Mouse (Mus musculus): ENCODE data around the gene Camta2. TPM values are rescaled to one million over a fixed set of nuclear protein-coding genes. Genes with fewer than 3 reads are reported as not detected.
A peak's percentile ranks its signal among the peaks of the same experiment; 100 is the strongest.

Camta2 gene
- polyA plus RNA-seq, 1 experiment from 2014 or later = 14.2 TPM

DNA sequence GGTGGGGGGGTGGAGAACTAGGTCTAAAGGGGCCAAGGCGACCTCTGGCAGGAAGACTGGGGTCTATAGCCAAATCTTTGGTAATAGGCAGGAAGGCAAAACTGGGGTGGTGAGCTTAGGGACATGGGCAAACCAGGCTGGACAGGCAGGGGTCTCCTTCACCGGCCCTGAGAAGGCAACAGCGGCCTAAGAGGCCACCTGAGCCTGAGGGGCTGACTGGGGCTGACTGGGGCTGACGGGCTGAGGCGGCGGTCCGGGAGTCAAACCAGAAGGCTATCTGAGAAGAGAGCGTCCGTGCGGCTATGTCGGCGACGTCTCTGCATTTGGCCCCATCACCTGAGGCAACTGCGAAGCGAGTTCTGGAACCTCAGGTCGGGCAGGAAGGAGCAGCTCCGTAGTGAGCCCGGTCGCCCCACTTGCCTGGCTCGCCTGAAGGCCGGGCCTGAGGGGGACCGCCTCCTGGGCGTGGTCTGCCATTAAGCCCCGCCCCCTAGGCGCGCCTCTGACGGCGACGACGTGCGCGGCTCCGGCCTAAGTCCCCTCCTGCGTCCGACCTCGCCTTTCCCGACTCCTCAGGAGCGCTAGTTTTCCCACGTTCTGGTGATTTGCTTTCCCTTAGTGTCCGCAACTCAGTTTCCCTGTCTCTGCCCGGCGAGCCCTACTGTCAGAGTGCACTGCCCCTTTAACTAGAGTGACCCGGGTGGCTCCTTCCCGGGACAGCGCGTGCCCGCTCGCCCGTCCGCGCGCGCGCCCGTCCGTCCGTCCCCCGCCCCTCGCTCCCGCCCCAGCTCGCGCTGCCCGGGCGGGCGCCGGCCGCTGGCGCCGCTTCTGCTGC, 12.0 kb upstream of the Camta2 start, which contains the start of the genes Inca1 and Kif1c:
TSS of gene Inca1 (minus strand) at position 434 of the 835 bp plus-strand sequence.
TSS of gene Kif1c (plus strand) at position 827 of the 835 bp plus-strand sequence.
- ATAC-seq (ENCODE audit: insufficient read depth, low FRiP score) = peak; percentile 96
- H3K4me1 ChIP-seq (ENCODE audit: control insufficient read depth, insufficient read depth, low read length) = peaks cover 22% of the 10 kb centered on the region

DNA sequence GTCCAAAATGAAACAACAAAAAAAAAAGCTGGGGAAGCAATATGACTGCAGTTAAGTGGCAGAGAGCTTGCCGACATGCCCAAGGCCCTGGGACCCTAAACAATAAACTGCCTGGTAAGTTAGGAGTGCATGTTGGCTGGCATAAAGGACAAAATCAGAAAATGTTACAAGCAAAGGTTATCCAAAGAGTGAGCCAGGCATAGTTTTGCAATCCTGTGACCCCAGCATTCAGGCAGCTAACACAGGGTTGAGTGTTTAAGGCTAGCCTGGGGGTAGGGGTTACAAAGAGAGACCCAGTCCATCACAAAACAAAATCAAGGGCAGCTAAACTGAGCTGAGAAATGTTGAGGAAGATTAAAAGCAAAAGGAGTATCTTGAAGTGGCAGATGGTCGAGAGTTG, 11.1 kb upstream of the Camta2 start:
- no peaks in the 10 kb centered on the region for H3K36me3 ChIP-seq (ENCODE audit: control insufficient read depth, insufficient read depth, low read length)
- no peak overlapping the region for H3K9ac ChIP-seq (ENCODE audit: low read length)
- no peak for ATAC-seq (ENCODE audit: insufficient read depth, low FRiP score)
- H3K27ac ChIP-seq (ENCODE audit: low read length) = no peak overlapping the region
- H3K27me3 ChIP-seq (ENCODE audit: control insufficient read depth, insufficient read depth, low read length) = no peaks in the 10 kb centered on the region
- no peak overlapping the region for H3K4me3 ChIP-seq (replicated peaks; ENCODE audit: low read length)
- 86% methylated on average over 2 of the region's 2 CpGs for WGBS
- no peaks in the 10 kb centered on the region for H3K9me3 ChIP-seq (replicated peaks; ENCODE audit: control insufficient read depth, low read length)
- peaks cover 22% of the 10 kb centered on the region for H3K4me1 ChIP-seq (ENCODE audit: control insufficient read depth, insufficient read depth, low read length)
- H3K4me2 ChIP-seq (ENCODE audit: low read depth, low read length) = no peak overlapping the region

More for the DNA sequence above, 12.0 kb upstream of the Camta2 start, which contains the start of the genes Inca1 and Kif1c:
- Histone ChIP-seq H3K27ac (ENCODE audit: low read length) (peak within 1 kb of the TSS; percentile 98), H3K36me3 (ENCODE audit: control insufficient read depth, insufficient read depth, low read length) (no peaks in the 10 kb centered on the region), H3K27me3 (ENCODE audit: control insufficient read depth, insufficient read depth, low read length) (no peaks in the 10 kb centered on the region), H3K4me2 (ENCODE audit: low read depth, low read length) (peak within 1 kb of the TSS; percentile 66), H3K9me3 (replicated peaks; ENCODE audit: control insufficient read depth, low read length) (no peaks in the 10 kb centered on the region), H3K4me3 (replicated peaks; ENCODE audit: low read length) (peak within 1 kb of the TSS; percentile 95), H3K9ac (ENCODE audit: low read length) (peak within 1 kb of the TSS; percentile 95)
- WGBS = 1% methylated on average over 65 of the region's 69 CpGs

DNA sequence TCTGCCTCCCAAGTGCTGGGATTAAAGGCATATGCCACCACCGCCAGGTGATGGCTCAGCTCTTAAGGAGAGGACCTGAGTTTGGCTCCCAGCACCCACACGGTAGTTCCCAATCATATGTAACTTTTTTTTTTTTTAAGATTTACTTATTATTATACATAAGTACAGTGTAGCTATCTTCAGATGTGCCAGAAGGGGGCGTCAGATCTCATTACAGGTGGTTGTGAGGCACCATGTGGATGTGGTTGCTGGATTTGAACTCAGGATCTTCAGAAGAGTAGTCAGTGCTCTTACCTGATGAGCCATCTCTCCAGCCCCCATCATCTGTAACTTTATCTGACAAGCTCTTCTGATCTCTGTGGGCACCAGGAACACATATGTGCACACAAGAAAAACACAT, 9.5 kb upstream of the Camta2 start:
- H3K36me3 ChIP-seq (ENCODE audit: control insufficient read depth, insufficient read depth, low read length) = no peaks in the 10 kb centered on the region
- no peak overlapping the region for H3K4me2 ChIP-seq (ENCODE audit: low read depth, low read length)
- no peaks in the 10 kb centered on the region for H3K9me3 ChIP-seq (replicated peaks; ENCODE audit: control insufficient read depth, low read length)
- no peak overlapping the region for H3K9ac ChIP-seq (ENCODE audit: low read length)
- no peak overlapping the region for H3K4me3 ChIP-seq (replicated peaks; ENCODE audit: low read length)
- ATAC-seq (ENCODE audit: insufficient read depth, low FRiP score) = no peak
- 74% methylated on average over 3 of the region's 3 CpGs for WGBS
- H3K27me3 ChIP-seq (ENCODE audit: control insufficient read depth, insufficient read depth, low read length) = no peaks in the 10 kb centered on the region
- H3K4me1 ChIP-seq (ENCODE audit: control insufficient read depth, insufficient read depth, low read length) = peaks cover 17% of the 10 kb centered on the region
- H3K27ac ChIP-seq (ENCODE audit: low read length) = no peak overlapping the region

DNA sequence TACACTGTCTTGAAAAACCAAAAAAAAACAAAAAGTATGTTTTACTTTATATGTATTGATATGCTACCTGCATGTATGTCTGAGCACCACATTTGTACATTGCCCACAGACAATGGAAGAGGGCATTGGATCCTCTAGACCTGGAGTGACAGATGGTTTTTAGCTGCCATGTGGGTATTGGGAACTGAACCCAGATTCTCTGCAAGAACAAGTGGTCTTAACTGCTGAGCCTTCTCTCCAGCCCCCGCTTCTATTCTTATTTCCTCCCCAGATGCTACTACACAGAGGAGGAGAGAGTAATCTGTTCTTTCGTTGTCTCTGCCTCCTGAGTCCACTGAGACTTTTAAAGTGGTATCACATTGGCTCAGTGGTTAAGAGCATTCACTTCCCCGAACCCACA, 5.6 kb upstream of the Camta2 start:
- H3K27me3 ChIP-seq (ENCODE audit: control insufficient read depth, insufficient read depth, low read length) = no peaks in the 10 kb centered on the region
- peaks cover 6% of the 10 kb centered on the region; the same call in 1 of the 2 replicates for H3K4me1 ChIP-seq (ENCODE audit: control insufficient read depth, insufficient read depth, low read length)
- no peak overlapping the region for H3K4me2 ChIP-seq (ENCODE audit: low read depth, low read length)
- no peak overlapping the region for H3K9ac ChIP-seq (ENCODE audit: low read length)
- H3K36me3 ChIP-seq (ENCODE audit: control insufficient read depth, insufficient read depth, low read length) = no peaks in the 10 kb centered on the region
- ATAC-seq (ENCODE audit: insufficient read depth, low FRiP score) = no peak
- H3K27ac ChIP-seq (ENCODE audit: low read length) = no peak overlapping the region
- no peak overlapping the region for H3K4me3 ChIP-seq (replicated peaks; ENCODE audit: low read length)
- no peaks in the 10 kb centered on the region for H3K9me3 ChIP-seq (replicated peaks; ENCODE audit: control insufficient read depth, low read length)
- WGBS = 62% methylated on average over 3 of the region's 3 CpGs

DNA sequence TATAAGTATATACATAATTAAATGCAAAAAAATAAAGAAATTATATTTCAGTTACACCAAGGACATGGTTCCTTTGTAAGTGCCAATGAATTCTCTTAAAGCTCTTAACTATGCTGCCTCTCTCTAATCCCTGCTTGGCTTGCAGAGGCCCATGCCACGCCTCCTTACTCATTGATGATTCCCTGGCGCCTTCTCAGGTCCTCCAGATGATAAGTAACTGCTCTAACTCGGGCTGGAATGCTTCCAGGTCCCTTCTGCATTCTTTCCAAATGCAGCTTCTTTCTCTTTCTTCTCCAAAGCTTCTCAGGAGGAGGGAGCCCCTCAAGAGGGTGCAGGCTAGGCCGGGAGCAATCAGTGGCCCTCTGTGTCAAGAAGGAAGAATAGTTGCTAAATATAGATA, 1.7 kb upstream of the Camta2 start:
- Histone ChIP-seq H3K36me3 (ENCODE audit: control insufficient read depth, insufficient read depth, low read length) (no peaks in the 10 kb centered on the region), H3K4me3 (replicated peaks; ENCODE audit: low read length) (no peak overlapping the region), H3K27ac (ENCODE audit: low read length) (no peak overlapping the region), H3K4me1 (ENCODE audit: control insufficient read depth, insufficient read depth, low read length) (peaks cover 19% of the 10 kb centered on the region), H3K4me2 (ENCODE audit: low read depth, low read length) (no peak overlapping the region), H3K9me3 (replicated peaks; ENCODE audit: control insufficient read depth, low read length) (no peaks in the 10 kb centered on the region), H3K9ac (ENCODE audit: low read length) (no peak overlapping the region), H3K27me3 (ENCODE audit: control insufficient read depth, insufficient read depth, low read length) (no peaks in the 10 kb centered on the region)
- no peak for ATAC-seq (ENCODE audit: insufficient read depth, low FRiP score)
- WGBS = 42% methylated on average over 4 of the region's 4 CpGs

DNA sequence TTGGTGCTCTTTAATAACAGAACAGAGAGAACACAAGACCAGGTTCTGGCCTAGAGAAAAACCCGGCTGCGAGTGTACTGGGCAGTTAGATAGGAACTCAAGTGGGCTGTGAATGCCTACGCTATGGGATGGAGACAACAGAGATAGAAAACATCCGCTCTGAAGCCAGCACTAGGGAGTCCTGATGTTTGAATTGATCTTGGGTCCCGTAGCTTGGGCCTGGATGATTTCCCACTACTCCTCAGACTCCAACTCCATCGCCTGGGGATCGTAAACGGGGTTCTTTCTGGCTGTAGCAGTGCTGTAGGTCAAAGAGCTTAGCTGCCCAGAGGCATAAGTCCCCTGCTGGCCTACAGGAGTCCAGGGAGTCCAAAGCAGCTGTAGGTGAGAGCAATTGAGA, 467 bp upstream of the Camta2 start:
- Histone ChIP-seq H3K4me1 (ENCODE audit: control insufficient read depth, insufficient read depth, low read length) (peaks cover 19% of the 10 kb centered on the region), H3K36me3 (ENCODE audit: control insufficient read depth, insufficient read depth, low read length) (no peaks in the 10 kb centered on the region), H3K27me3 (ENCODE audit: control insufficient read depth, insufficient read depth, low read length) (no peaks in the 10 kb centered on the region), H3K4me3 (replicated peaks; ENCODE audit: low read length) (peak overlapping the region; percentile 85), H3K9ac (ENCODE audit: low read length) (peak overlapping the region; percentile 95), H3K27ac (ENCODE audit: low read length) (peak overlapping the region; percentile 90), H3K4me2 (ENCODE audit: low read depth, low read length) (peak overlapping the region; percentile 80), H3K9me3 (replicated peaks; ENCODE audit: control insufficient read depth, low read length) (no peaks in the 10 kb centered on the region)
- no peak for ATAC-seq (ENCODE audit: insufficient read depth, low FRiP score)
- WGBS = 16% methylated on average over 8 of the region's 8 CpGs

DNA sequence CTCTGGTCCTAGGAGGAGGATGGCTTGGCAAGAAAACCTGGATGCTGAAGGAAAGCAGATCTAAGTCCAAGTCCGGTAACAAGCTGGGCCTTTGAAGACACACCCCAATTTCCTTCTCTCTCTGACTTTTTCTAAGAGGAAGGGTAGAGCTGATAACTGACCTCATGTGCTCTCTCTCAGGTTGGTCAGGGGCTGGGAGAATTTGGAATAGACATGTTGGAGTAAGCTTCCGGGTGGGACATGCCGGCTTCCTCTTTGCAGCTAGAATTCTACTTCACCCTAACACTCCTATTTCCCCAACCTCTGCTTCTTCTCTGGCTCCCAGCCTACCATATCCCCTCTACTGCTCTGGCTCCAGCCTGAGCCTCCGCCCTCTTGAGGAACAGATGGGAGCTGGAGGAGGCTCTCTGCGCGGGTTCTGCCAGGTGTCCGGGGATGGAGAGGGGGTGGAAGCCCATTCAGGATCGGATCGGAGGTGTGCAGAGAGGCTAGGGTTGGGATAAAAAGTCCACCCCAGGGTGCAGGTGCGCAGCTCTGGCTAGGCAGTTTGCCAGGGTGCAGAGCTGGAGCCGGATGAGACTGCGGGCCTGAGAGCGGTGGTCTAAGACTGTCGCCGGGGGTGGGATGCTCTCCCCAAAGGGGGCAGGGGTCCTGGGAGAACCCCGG, 871 bp downstream of the Camta2 start:
- peak; percentile 51; the same call in 1 of the 2 replicates for ATAC-seq (ENCODE audit: insufficient read depth, low FRiP score)
- 2% methylated on average over 16 of the region's 16 CpGs for WGBS
- Histone ChIP-seq H3K36me3 (ENCODE audit: control insufficient read depth, insufficient read depth, low read length) (no peaks in the 10 kb centered on the region), H3K27ac (ENCODE audit: low read length) (peak overlapping the region; percentile 90), H3K4me2 (ENCODE audit: low read depth, low read length) (peak overlapping the region; percentile 80), H3K9ac (ENCODE audit: low read length) (peak overlapping the region; percentile 95), H3K4me3 (replicated peaks; ENCODE audit: low read length) (peak overlapping the region; percentile 85), H3K27me3 (ENCODE audit: control insufficient read depth, insufficient read depth, low read length) (no peaks in the 10 kb centered on the region), H3K9me3 (replicated peaks; ENCODE audit: control insufficient read depth, low read length) (no peaks in the 10 kb centered on the region), H3K4me1 (ENCODE audit: control insufficient read depth, insufficient read depth, low read length) (peaks cover 23% of the 10 kb centered on the region)

DNA sequence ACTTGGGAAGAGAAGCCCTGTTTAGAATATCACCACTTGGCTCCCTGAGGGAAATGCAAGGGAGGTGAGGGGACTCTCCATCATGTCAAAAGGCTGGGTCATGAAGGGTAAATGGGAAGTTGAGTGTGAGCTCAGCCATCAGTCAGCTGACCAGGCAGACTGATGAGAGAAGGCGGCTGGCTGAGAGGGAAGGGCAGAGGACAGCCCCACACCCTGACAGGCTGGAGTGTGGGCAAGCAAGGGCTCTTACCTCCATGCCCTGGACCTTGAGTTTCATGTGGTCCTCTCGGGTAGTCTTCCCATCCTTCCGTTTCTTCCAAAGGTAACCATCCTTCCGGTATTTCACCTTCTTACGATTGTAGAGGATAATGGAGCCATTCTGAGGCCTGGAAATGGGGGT, 4.3 kb downstream of the Camta2 start:
- no peak overlapping the region for H3K4me2 ChIP-seq (ENCODE audit: low read depth, low read length)
- H3K36me3 ChIP-seq (ENCODE audit: control insufficient read depth, insufficient read depth, low read length) = peaks cover 5% of the 10 kb centered on the region; the same call in 1 of the 2 replicates
- H3K27ac ChIP-seq (ENCODE audit: low read length) = no peak overlapping the region
- 85% methylated on average over 5 of the region's 5 CpGs for WGBS
- peaks cover 19% of the 10 kb centered on the region for H3K4me1 ChIP-seq (ENCODE audit: control insufficient read depth, insufficient read depth, low read length)
- no peak overlapping the region for H3K9ac ChIP-seq (ENCODE audit: low read length)
- H3K27me3 ChIP-seq (ENCODE audit: control insufficient read depth, insufficient read depth, low read length) = no peaks in the 10 kb centered on the region
- ATAC-seq (ENCODE audit: insufficient read depth, low FRiP score) = no peak
- H3K4me3 ChIP-seq (replicated peaks; ENCODE audit: low read length) = no peak overlapping the region
- no peaks in the 10 kb centered on the region for H3K9me3 ChIP-seq (replicated peaks; ENCODE audit: control insufficient read depth, low read length)
